25 mouse cellular contexts compared by ENCODE assay signal in genomic region chr4:47265555-47265954, GRCm38 (mm10). TPM values are rescaled to one million over a fixed set of nuclear protein-coding genes. Genes with fewer than 3 reads are reported as not detected.
"Had no signal": no experiment of that assay in that cellular context is flagged by ENCODE, and none has a peak within 500 bp of the region (broad histone marks: within the 10 kb centered on the region; RNA-seq: fewer than 3 reads in every experiment).

No protein-coding gene starts in this region.

- H3K27ac ChIP-seq: kidney, postnatal 0 days; limb, embryonic 10.5 days; limb, embryonic 13.5 days; liver, embryonic 12.5 days; liver, embryonic 15.5 days; lung, embryonic 15.5 days; midbrain, embryonic 10.5 days; midbrain, embryonic 13.5 days; neural tube, embryonic 13.5 days had no signal

- H3K9me3 ChIP-seq: limb, embryonic 10.5 days; limb, embryonic 13.5 days; liver, embryonic 12.5 days; liver, embryonic 15.5 days; lung, embryonic 15.5 days; midbrain, embryonic 10.5 days; midbrain, embryonic 13.5 days; neural tube, embryonic 13.5 days had no signal

- H3K4me3 ChIP-seq: limb, embryonic 10.5 days; limb, embryonic 13.5 days; liver, embryonic 12.5 days; liver, embryonic 15.5 days; lung, embryonic 15.5 days; megakaryocyte, embryonic 14.5 days; midbrain, embryonic 10.5 days; midbrain, embryonic 13.5 days; myocyte; neural tube, embryonic 13.5 days had no signal

- ATAC-seq: liver, embryonic 12.5 days; midbrain, embryonic 13.5 days; midbrain, embryonic 16.5 days had no signal

- H3K36me3 ChIP-seq: limb, embryonic 10.5 days; limb, embryonic 13.5 days; liver, embryonic 12.5 days; liver, embryonic 15.5 days; lung, embryonic 15.5 days; midbrain, embryonic 10.5 days; midbrain, embryonic 13.5 days; neural tube, embryonic 13.5 days had no signal

- H3K27me3 ChIP-seq: limb, embryonic 13.5 days; liver, embryonic 15.5 days; lung, embryonic 15.5 days; midbrain, embryonic 13.5 days; neural tube, embryonic 13.5 days had no signal

- DNase-seq: kidney, adult 18-20 months; kidney, adult 9 months; kidney, postnatal 25 days; liver; lung, adult 18-20 months; lung, postnatal 10 days; lung, postnatal 36 days; retina, postnatal 1 day; right cerebral cortex, postnatal 25 days; spleen, adult 18-20 months; thymus, adult 18-20 months; thymus, postnatal 36 days had no signal

- H3K9ac ChIP-seq: limb, embryonic 13.5 days; liver, embryonic 12.5 days; liver, embryonic 15.5 days; lung, embryonic 15.5 days; midbrain, embryonic 13.5 days; neural tube, embryonic 13.5 days had no signal

- H3K4me1 ChIP-seq: limb, embryonic 13.5 days; liver, embryonic 12.5 days; liver, embryonic 15.5 days; lung, embryonic 15.5 days; midbrain, embryonic 13.5 days had no signal

- H3K4me2 ChIP-seq: limb, embryonic 13.5 days; liver, embryonic 12.5 days; liver, embryonic 15.5 days; lung, embryonic 15.5 days; midbrain, embryonic 13.5 days; neural tube, embryonic 13.5 days had no signal

RNA-seq across cellular contexts. Expression of gene Col15a1, which starts 57.6 kb away (rescaled TPM):
- total RNA-seq: neutrophil, adult 5-6 weeks had no signal
